Mouse (Mus musculus): ENCODE data around the gene Gm16485.

Gm16485 gene

GRCm38 (mm10) chr9:8971491-8971890 is at the start of gene Gm16485:
TSS of gene Gm16485 (plus strand) at chr9:8971791.
- DNase-seq, result no peak

- no peak for DNase-seq
Observed at GRCm38 (mm10) chr9:8927561-8927960, 44.0 kb upstream of the Gm16485 start.

- DNase-seq, result no peak
Observed at GRCm38 (mm10) chr9:8937753-8938152, 33.8 kb upstream of the Gm16485 start.

GRCm38 (mm10) chr9:8953306-8953705 is 18.3 kb upstream of the Gm16485 start:
- no peak for DNase-seq

GRCm38 (mm10) chr9:8964512-8965133 is 7.0 kb upstream of the Gm16485 start:
- DNase-seq, result peak; percentile 8

GRCm38 (mm10) chr9:8970240-8970639 is 1.4 kb upstream of the Gm16485 start:
- DNase-seq, result peak; percentile 5

GRCm38 (mm10) chr9:8977775-8978174 is 6.2 kb downstream of the Gm16485 start:
- no peak for DNase-seq

- no peak for DNase-seq
Observed at GRCm38 (mm10) chr9:8982315-8982714, 10.7 kb downstream of the Gm16485 start.

- DNase-seq, result no peak
Observed at GRCm38 (mm10) chr9:8996494-8996893, 24.9 kb downstream of the Gm16485 start.

- no peak for DNase-seq
Observed at GRCm38 (mm10) chr9:9001170-9001569, 29.6 kb downstream of the Gm16485 start.

GRCm38 (mm10) chr9:9015108-9015507 is 43.5 kb downstream of the Gm16485 start:
- DNase-seq, result no peak
